Mouse (Mus musculus) spleen, adult 2 months (tissue): ENCODE measurements around the gene 9930111J21Rik2.

ENCODE experiments used
- CTCF ChIP-seq: fragments of 200-500 bp; IDR thresholded peaks from 2 replicates; pipeline ENCODE4 v1.5.1; 2011; ENCODE audit warnings: mild to moderate bottlenecking, inconsistent platforms; ENCODE audit not compliant: insufficient read depth, insufficient read length, insufficient replicate concordance; ENCODE audit errors: extremely low read depth
- POLR2A ChIP-seq: fragments of 200-500 bp; IDR thresholded peaks from 2 replicates; pipeline ENCODE4 v1.6.1; 2011; ENCODE audit warnings: low read depth, low read length, inconsistent platforms

- no peak for TF ChIP-seq CTCF
- no peak for TF ChIP-seq POLR2A
These were observed 29.6 kb upstream of the 9930111J21Rik2 start for GRCm38 (mm10) chr11:49080636-49081035.
